8 mouse cellular contexts compared by ENCODE assay signal in the genomic region with DNA sequence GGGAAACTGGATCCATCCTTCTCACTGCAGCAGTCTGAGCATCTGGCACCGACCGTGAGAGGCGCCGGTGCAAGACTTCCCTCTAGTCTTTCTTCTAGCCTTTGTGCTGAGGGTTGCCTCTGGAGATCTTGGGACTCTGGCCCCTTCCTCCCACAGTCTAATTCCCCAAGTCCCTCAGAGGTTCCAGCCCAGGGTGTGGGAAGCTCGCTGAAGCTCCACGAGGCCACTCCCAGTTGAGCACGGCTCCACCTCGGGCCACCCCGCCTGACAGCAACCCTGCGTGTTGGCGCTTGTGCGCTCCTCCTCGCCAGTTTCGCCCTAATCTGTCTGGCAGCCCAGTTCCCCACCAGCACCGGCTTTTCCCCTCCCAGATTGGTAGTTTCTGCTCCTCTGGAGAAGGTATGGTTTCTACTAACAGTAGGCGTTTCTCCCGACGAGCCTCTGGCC. TPM values are rescaled to one million over a fixed set of nuclear protein-coding genes. Genes with fewer than 3 reads are reported as not detected.
A peak's percentile ranks its signal among the peaks of the same experiment; 100 is the strongest.
DNase-seq lines count a peak whose midpoint lies in the region; ATAC-seq and TF ChIP-seq lines count a peak whose summit lies in the region.

No protein-coding gene starts in this region.

- no peaks in the 10 kb centered on the region for H3K9me3 ChIP-seq in hindbrain, embryonic 14.5 days (ENCODE audit: control insufficient read depth, low read length)
- no peaks in the 10 kb centered on the region for H3K9me3 ChIP-seq in lung, postnatal 0 days (ENCODE audit: low read length)

- no peak for TF ChIP-seq EP300 in lung, postnatal 0 days (IDR thresholded peaks at IDR 0.05)

- H3K36me3 ChIP-seq in hindbrain, embryonic 14.5 days (replicated peaks; ENCODE audit: control insufficient read depth, insufficient read depth), result peaks cover 7% of the 10 kb centered on the region; the same call in 1 of the 2 replicates
- no peaks in the 10 kb centered on the region for H3K36me3 ChIP-seq in lung, postnatal 0 days (ENCODE audit: insufficient read depth, low read length)

- no peaks in the 10 kb centered on the region for H3K27me3 ChIP-seq in hindbrain, embryonic 14.5 days (ENCODE audit: control insufficient read depth, insufficient read depth, low read length)
- H3K27me3 ChIP-seq in lung, postnatal 0 days (replicated peaks; ENCODE audit: insufficient read depth, low read length), result no peaks in the 10 kb centered on the region

- DNase-seq in ZHBTc4 (ENCODE audit: low read depth, low spot score), result peak; percentile 86
- DNase-seq in cerebellum, postnatal 36 days, result peak; percentile 71 to 74
- DNase-seq in gastrocnemius, adult 2 months, result peak; percentile 89
- DNase-seq in hindbrain, embryonic 14.5 days (ENCODE audit: low spot score), result peak; percentile 76
- DNase-seq in layer of hippocampus, postnatal 36 days, result peak; percentile 76 to 77
- peak; percentile 71 for DNase-seq in lung, postnatal 0 days (ENCODE audit: low spot score)
- peak; percentile 52 for DNase-seq in ovary, postnatal 14 days (ENCODE audit: low spot score)
- DNase-seq in urinary bladder, adult 18-20 months (ENCODE audit: low spot score in 2 of 2), result peak; percentile 84 to 85

- intact Hi-C loops in gastrocnemius, adult 2 months (cut with DNase I), result loop anchor here (5.0 to 10.0 kb wide), 3 partner anchors 472 to 685 kb away; no protein-coding TSS in a partner anchor

- peak; percentile 70 for ATAC-seq in hindbrain, embryonic 14.5 days (ENCODE audit: low FRiP score)
- peak; percentile 65 for ATAC-seq in lung, postnatal 0 days

- WGBS in hindbrain, embryonic 14.5 days, result 0% methylated on average over 18 of the region's 18 CpGs
- under 1% methylated on average over 18 of the region's 18 CpGs for WGBS in lung, postnatal 0 days

- H3K4me1 ChIP-seq in hindbrain, embryonic 14.5 days (replicated peaks; ENCODE audit: control insufficient read depth, insufficient read depth, low read length), result peaks cover 34% of the 10 kb centered on the region
- H3K4me1 ChIP-seq in lung, postnatal 0 days (ENCODE audit: insufficient read depth, low read depth, low read length), result peaks cover 9% of the 10 kb centered on the region; the same call in 1 of the 2 replicates

- H3K9ac ChIP-seq in hindbrain, embryonic 14.5 days, result peak overlapping the region; percentile 99
- H3K9ac ChIP-seq in lung, postnatal 0 days (replicated peaks; ENCODE audit: low read depth), result peak overlapping the region; percentile 56

- peak overlapping the region; percentile 78 for H3K4me2 ChIP-seq in hindbrain, embryonic 14.5 days (replicated peaks)
- H3K4me2 ChIP-seq in lung, postnatal 0 days (replicated peaks; ENCODE audit: low read depth, low read length), result peak overlapping the region; percentile 83

- H3K4me3 ChIP-seq in gastrocnemius, adult 2 months, result peak overlapping the region; percentile 89
- peak overlapping the region; percentile 92 for H3K4me3 ChIP-seq in hindbrain, embryonic 14.5 days (replicated peaks; ENCODE audit: low read length)
- H3K4me3 ChIP-seq in lung, postnatal 0 days (ENCODE audit: low read depth, low read length), result peak overlapping the region; percentile 62

- TF ChIP-seq CTCF in gastrocnemius, adult 2 months (IDR thresholded peaks at IDR 0.05), result no peak
- peak; percentile 2; the same call in 1 of the 2 replicates for TF ChIP-seq CTCF in lung, postnatal 0 days (IDR thresholded peaks at IDR 0.05)

- peak overlapping the region; percentile 90 for H3K27ac ChIP-seq in gastrocnemius, adult 2 months
- peak overlapping the region; percentile 94 for H3K27ac ChIP-seq in hindbrain, embryonic 14.5 days
- peak overlapping the region; percentile 69 for H3K27ac ChIP-seq in lung, postnatal 0 days (ENCODE audit: low read length)

RNA-seq across cellular contexts. Expression of gene Rnd3, which starts 2.0 kb away (rescaled TPM):
- 1 to 10 TPM; 5.3 to 6.4 TPM for total RNA-seq in gastrocnemius, adult 2 months (2021)
- polyA plus RNA-seq in hindbrain, embryonic 14.5 days (2014; fragmentation: Nextera tagmentation; extraction: Ambion mirVana), result 125 and 150 TPM in 2 replicates
- total RNA-seq in layer of hippocampus, postnatal 36 days (2021), result 10 to 100 TPM; 12.7 to 14.4 TPM
- polyA plus RNA-seq in lung, postnatal 0 days (2015; fragmentation: Nextera tagmentation; extraction: Ambion mirVana), result 22.5 and 31.3 TPM in 2 replicates

Comparison
In these comparisons a context has a peak if more than half of its experiments do, and no peak if none do; other contexts are left out.
1. Peak in every context shown above with its lines: DNase-seq, ATAC-seq, H3K4me3 ChIP-seq and H3K27ac ChIP-seq.